Mouse (Mus musculus) kidney, postnatal 0 days (tissue): ENCODE measurements at regions not wholly inside any gene's neighbourhood (a gene's known extent, or its start where the extent isn't known, plus 50 kb on each side); places are given as distances from the start of the nearest gene placed in this dataset.
"Not testable (repeated sequence)": the region's sequence is repeated elsewhere in the genome, so short reads cannot be mapped to it uniquely, and the experiment has no call there.

Experiments
- ATAC-seq: fragments of 200-750 bp; cut with Nextera tagmentation; replicated peaks from 2 replicates; pipeline ENCODE4 v1.8.0; 2017; ENCODE audit warnings: low read depth, moderate number of reproducible peaks, moderate TSS enrichment, moderate library complexity; ENCODE audit not compliant: low FRiP score
- DNase-seq: peaks from one replicate; pipeline ENCODE4 v3.0.0-alpha.2; 2016; ENCODE audit warnings: low spot score
- H3K27ac ChIP-seq: fragments of 300-500 bp; sonication (generic); 2 replicates; pipeline ENCODE4 v1.5.1; 2014; ENCODE audit warnings: mild to moderate bottlenecking
- H3K27me3 ChIP-seq: fragments of 300-500 bp; sonication (generic); 2 replicates; pipeline ENCODE4 v1.6.1; 2014; ENCODE audit warnings: low read length, mixed read lengths; ENCODE audit not compliant: insufficient read depth
- H3K36me3 ChIP-seq: fragments of 300-500 bp; sonication (generic); 2 replicates; pipeline ENCODE4 v1.6.1; 2014; ENCODE audit warnings: low read length, mixed read lengths; ENCODE audit not compliant: insufficient read depth
- H3K4me1 ChIP-seq: fragments of 300-500 bp; sonication (generic); replicated peaks from 2 replicates; pipeline ENCODE4 v1.6.1; 2014; ENCODE audit warnings: antibody characterized with exemption, low read length, mixed read lengths; ENCODE audit not compliant: insufficient read depth
- H3K4me2 ChIP-seq: fragments of 300-500 bp; sonication (generic); 2 replicates; pipeline ENCODE4 v1.6.1; 2014; ENCODE audit warnings: mild to moderate bottlenecking, low read length, moderate library complexity, mixed read lengths
- H3K4me3 ChIP-seq: fragments of 300-500 bp; sonication (generic); replicated peaks from 2 replicates; pipeline ENCODE4 v1.5.1; 2014; ENCODE audit warnings: low read depth, low read length
- H3K9ac ChIP-seq: fragments of 300-500 bp; sonication (generic); 2 replicates; pipeline ENCODE4 v1.6.1; 2014; ENCODE audit warnings: low read depth, low read length
- H3K9me3 ChIP-seq: fragments of 300-500 bp; sonication (generic); replicated peaks from 2 replicates; pipeline ENCODE4 v1.6.1; 2016; ENCODE audit warnings: low read length, inconsistent platforms, mixed read lengths
- CTCF ChIP-seq: IDR thresholded peaks from 2 replicates; pipeline ENCODE4 v1.5.1; 2016; ENCODE audit warnings: antibody characterized with exemption, low read depth, mild to moderate bottlenecking, moderate library complexity
- WGBS: fragments of 180-500 bp; shearing (Covaris S2); extraction: QIAGEN DNeasy Blood & Tissue Kit; methylation state at CpG from one replicate; pipeline ENCODE4 v1.1.7; 2014; 5-methylcytosine and 5-hydroxymethylcytosine counted together

GRCm38 (mm10) chr12:82056782-82057611 is 112.1 kb upstream of the Sipa1l1 start:
- not testable (repeated sequence) for ATAC-seq, H3K9ac ChIP-seq, DNase-seq, H3K9me3 ChIP-seq, H3K36me3 ChIP-seq, H3K4me1 ChIP-seq, H3K27me3 ChIP-seq, H3K4me3 ChIP-seq, H3K27ac ChIP-seq, H3K4me2 ChIP-seq
- WGBS, result no CpG with 5 or more reads among the region's 6 CpGs

- Histone ChIP-seq H3K36me3 (no peaks in the 10 kb centered on the region), H3K4me3 (no peak overlapping the region), H3K9me3 (no peaks in the 10 kb centered on the region), H3K9ac (no peak overlapping the region), H3K4me1 (no peaks in the 10 kb centered on the region), H3K27me3 (no peaks in the 10 kb centered on the region), H3K4me2 (no peak overlapping the region), H3K27ac (no peak overlapping the region)
- TF ChIP-seq CTCF, result no peak
- ATAC-seq (no peak), DNase-seq (no peak)
- 69% methylated on average over 4 of the region's 4 CpGs for WGBS
These were observed 104.1 kb upstream of the Sipa1l1 start for GRCm38 (mm10) chr12:82064986-82065385.

- WGBS, result 40% methylated on average over 4 of the region's 4 CpGs
- no peak overlapping the region for H3K4me2 ChIP-seq
- H3K4me1 ChIP-seq, result no peaks in the 10 kb centered on the region
- ATAC-seq (no peak; the same call in 1 of the 2 replicates), DNase-seq (peak; percentile 78)
- no peak for TF ChIP-seq CTCF
- H3K27me3 ChIP-seq, result no peaks in the 10 kb centered on the region
- H3K36me3 ChIP-seq, result no peaks in the 10 kb centered on the region
- H3K4me3 ChIP-seq, result no peak overlapping the region
- H3K27ac ChIP-seq, result no peak overlapping the region
- H3K9me3 ChIP-seq, result no peaks in the 10 kb centered on the region
- no peak overlapping the region for H3K9ac ChIP-seq
These were observed 102.3 kb upstream of the Sipa1l1 start for GRCm38 (mm10) chr12:82066860-82067259.

GRCm38 (mm10) chr12:82069621-82070020 is 99.5 kb upstream of the Sipa1l1 start:
- Histone ChIP-seq H3K9ac (no peak overlapping the region), H3K4me1 (no peaks in the 10 kb centered on the region), H3K27me3 (no peaks in the 10 kb centered on the region), H3K9me3 (no peaks in the 10 kb centered on the region), H3K27ac (no peak overlapping the region), H3K4me2 (no peak overlapping the region), H3K4me3 (no peak overlapping the region), H3K36me3 (no peaks in the 10 kb centered on the region)
- no peak for TF ChIP-seq CTCF
- DNase-seq (no peak), ATAC-seq (no peak)
- WGBS, result 76% methylated on average over 9 of the region's 9 CpGs

DNA sequence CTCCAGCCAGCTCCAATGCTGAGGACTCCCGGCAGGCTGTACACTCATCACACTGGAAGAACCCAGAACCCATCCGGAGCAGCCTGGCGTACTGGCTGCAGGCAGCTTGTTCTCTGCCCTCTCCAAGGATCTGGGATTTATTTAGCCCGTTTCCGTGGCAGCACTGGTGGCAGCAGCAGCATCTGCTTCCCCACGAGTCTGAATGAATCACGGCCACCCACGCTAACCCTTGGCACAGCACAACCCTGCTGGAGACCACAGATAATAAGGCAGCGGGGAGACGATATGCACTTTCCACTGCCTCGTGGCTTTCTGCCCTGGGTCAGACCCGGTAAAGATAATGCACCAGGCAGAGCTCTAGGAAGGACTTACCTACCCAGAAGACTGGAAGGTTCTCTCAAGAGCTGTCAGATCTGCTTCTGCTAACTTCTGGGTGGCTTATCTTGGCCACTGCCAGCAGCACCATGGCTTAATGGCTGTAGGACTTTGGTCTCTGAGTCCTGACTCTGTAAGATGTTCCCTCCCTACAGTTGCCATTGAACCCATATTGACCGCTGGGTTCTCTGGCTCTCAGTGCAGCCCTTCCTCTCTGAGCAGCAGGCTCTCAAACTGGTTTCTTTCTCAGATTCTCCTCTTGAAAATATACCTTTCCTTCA is 96.2 kb upstream of the Sipa1l1 start:
- Histone ChIP-seq H3K9me3 (no peaks in the 10 kb centered on the region), H3K27me3 (no peaks in the 10 kb centered on the region), H3K4me1 (0 out of 2 replicates have a peak, but pooled peaks cover 4% of the 10 kb centered on the region), H3K4me2 (no peak overlapping the region), H3K4me3 (no peak overlapping the region), H3K36me3 (no peaks in the 10 kb centered on the region), H3K27ac (no peak overlapping the region), H3K9ac (no peak overlapping the region)
- no peak for ATAC-seq
- WGBS, result 66% methylated on average over 13 of the region's 13 CpGs
- TF ChIP-seq CTCF, result no peak
- no peak for DNase-seq

DNA sequence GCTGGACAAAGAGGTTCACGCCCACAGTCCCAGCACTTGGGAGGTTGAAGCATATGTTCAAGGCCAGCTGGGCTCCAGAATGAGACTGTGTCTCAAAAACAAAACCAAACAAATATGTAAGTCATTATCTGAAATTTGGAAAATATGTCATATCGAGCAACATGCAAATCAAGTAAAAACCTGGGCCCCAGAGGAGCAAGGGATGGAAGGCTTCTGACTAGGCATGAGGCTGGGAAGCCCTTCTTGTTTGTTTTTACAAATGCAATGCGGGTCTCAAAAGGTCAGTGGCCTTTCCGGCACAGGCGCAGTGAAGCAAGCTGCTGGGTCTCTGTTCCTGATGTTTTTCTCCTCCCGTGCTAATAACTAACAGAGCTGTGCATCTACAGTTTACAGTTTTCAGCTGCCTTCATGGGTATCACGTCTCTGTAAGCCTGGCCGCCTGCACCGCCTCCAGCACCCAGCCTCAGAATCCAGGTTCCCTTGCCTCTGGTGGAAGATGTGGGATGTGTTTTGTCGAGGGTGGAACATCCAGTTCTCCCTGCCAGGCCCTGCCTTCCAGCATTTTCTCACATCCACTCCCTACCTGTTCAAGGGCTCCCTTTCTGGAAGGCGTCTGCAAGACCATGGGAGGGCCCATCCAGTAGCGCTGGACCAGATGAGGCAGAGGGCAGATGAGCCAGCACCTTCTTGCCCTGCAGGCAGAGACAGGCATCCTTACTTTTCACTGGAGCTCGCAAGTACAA is 93.5 kb upstream of the Sipa1l1 start:
- 0 out of 2 replicates have a peak overlapping the region, but pooled peaks have one; percentile 50 for H3K27ac ChIP-seq
- no peaks in the 10 kb centered on the region for H3K36me3 ChIP-seq
- no peaks in the 10 kb centered on the region for H3K9me3 ChIP-seq
- H3K4me2 ChIP-seq, result no peak overlapping the region
- H3K4me1 ChIP-seq, result 0 out of 2 replicates have a peak, but pooled peaks cover 4% of the 10 kb centered on the region
- H3K9ac ChIP-seq, result no peak overlapping the region
- WGBS, result 38% methylated on average over 13 of the region's 13 CpGs
- no peak for ATAC-seq
- no peaks in the 10 kb centered on the region for H3K27me3 ChIP-seq
- H3K4me3 ChIP-seq, result no peak overlapping the region
- TF ChIP-seq CTCF, result no peak
- DNase-seq, result peak; percentile 53
